Mouse (Mus musculus) midbrain, embryonic 11.5 days (tissue): Measurements from ENCODE around the gene P3h2. TPM values are rescaled to one million over a fixed set of nuclear protein-coding genes. Genes with fewer than 3 reads are reported as not detected.

Source experiments
- ATAC-seq: fragments of 200-750 bp; cut with Nextera tagmentation; 2 replicates; pipeline ENCODE4 v1.8.0; 2017; ENCODE audit warnings: moderate TSS enrichment, moderate library complexity; ENCODE audit not compliant: low FRiP score
- DNase-seq: peaks from one replicate; pipeline ENCODE4 v3.0.0; 2015; ENCODE audit warnings: low spot score; ENCODE audit errors: missing footprints
- H3K27ac ChIP-seq: fragments of 300-500 bp; sonication (generic); 2 replicates; pipeline ENCODE4 v1.5.1; 2014; ENCODE audit warnings: low read depth, low read length
- H3K27me3 ChIP-seq: fragments of 300-500 bp; sonication (generic); 2 replicates; pipeline ENCODE4 v1.6.1; 2014; ENCODE audit warnings: mild to moderate bottlenecking, low read length, moderate library complexity, mixed read lengths; ENCODE audit not compliant: control insufficient read depth, insufficient read depth
- H3K36me3 ChIP-seq: fragments of 300-500 bp; sonication (generic); 2 replicates; pipeline ENCODE4 v1.6.1; 2014; ENCODE audit warnings: mild to moderate bottlenecking, low read length, moderate library complexity, mixed read lengths; ENCODE audit not compliant: control insufficient read depth, insufficient read depth
- H3K4me1 ChIP-seq: fragments of 300-500 bp; sonication (generic); 2 replicates; pipeline ENCODE4 v1.6.1; 2014; ENCODE audit warnings: low read length; ENCODE audit not compliant: control insufficient read depth, insufficient read depth
- H3K4me2 ChIP-seq: fragments of 300-500 bp; sonication (generic); 2 replicates; pipeline ENCODE4 v1.6.1; 2014; ENCODE audit warnings: mild to moderate bottlenecking, moderate library complexity
- H3K4me3 ChIP-seq: fragments of 300-500 bp; sonication (generic); 2 replicates; pipeline ENCODE4 v1.5.1; 2014; ENCODE audit warnings: low read depth, low read length
- H3K9ac ChIP-seq: fragments of 300-500 bp; sonication (generic); 2 replicates; pipeline ENCODE4 v1.6.1; 2014; ENCODE audit warnings: low read length
- H3K9me3 ChIP-seq: fragments of 300-500 bp; sonication (generic); 2 replicates; pipeline ENCODE4 v1.6.1; 2016; ENCODE audit warnings: low read length; ENCODE audit not compliant: control insufficient read depth
- WGBS: fragments of 180-500 bp; shearing (Covaris S2); extraction: QIAGEN DNeasy Blood & Tissue Kit; methylation state at CpG from one replicate; pipeline ENCODE4 v1.1.7; 2014; 5-methylcytosine and 5-hydroxymethylcytosine counted together
- polyA plus RNA-seq: library from polyadenylated mRNA; unstranded; fragments of >200 nt; fragmentation: Nextera tagmentation; extraction: Ambion mirVana; gene quantifications from 2 replicates; pipeline ENCODE4 v1.2.1, GENCODE M21; 2014

Gene P3h2
- polyA plus RNA-seq, 1 experiment from 2014 or later = 2.3 TPM

DNA sequence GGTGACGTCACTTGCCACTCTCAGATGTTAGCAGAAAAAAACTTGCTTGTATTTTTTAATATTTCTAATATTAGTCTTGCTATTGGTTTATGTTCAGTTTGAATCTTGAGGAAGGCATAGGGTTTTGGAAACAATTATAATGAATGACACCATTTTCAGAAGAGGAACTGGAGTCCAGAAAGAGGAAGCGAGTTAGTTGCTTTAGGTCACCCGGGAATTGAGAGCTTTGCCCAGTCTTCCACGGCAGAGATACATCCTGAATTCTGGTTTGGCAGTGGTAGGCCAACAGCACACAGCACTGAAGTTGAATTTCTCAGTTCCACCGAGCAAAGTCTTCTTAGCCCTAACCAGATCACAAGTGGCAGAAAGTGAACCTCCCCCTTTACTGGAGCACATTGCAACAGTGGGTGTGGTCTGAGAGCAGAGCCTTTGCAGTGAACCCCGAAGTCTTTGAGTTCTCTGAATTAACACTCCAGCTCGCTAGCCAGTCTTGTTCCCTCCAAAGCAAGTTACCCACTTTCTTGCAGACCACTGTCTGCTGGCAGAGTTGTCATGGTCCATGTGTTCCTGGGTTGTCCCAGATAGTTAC is 146.8 kb downstream of the P3h2 start:
- H3K4me1 ChIP-seq = no peaks in the 10 kb centered on the region
- no peak overlapping the region for H3K27ac ChIP-seq
- H3K9ac ChIP-seq = no peak overlapping the region
- 81% methylated on average over 7 of the region's 7 CpGs for WGBS
- H3K36me3 ChIP-seq = no peaks in the 10 kb centered on the region; the same call in 1 of the 2 replicates
- no peak for ATAC-seq
- no peak overlapping the region for H3K4me2 ChIP-seq
- DNase-seq = no peak
- no peak overlapping the region for H3K4me3 ChIP-seq
- H3K9me3 ChIP-seq = no peaks in the 10 kb centered on the region
- no peaks in the 10 kb centered on the region for H3K27me3 ChIP-seq

DNA sequence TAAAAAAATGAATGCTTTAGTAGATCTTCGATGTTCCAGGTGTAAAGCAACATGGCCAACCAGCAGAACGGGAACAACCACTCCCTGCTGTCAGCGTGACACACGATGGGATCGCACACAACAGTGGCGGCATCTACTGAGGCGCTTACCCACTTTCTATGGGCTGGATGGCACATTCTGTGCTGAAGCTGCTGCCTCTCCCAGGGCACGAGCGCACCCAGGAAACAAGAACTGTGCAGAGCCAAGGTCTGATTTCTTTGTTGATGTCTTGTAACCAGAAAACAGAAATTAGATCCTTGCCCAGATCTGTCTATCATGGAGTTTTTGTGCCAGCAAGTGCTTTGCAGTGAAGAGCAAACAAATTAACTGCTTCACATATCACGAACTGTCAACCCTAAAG is 147.4 kb downstream of the P3h2 start:
- 95% methylated on average over 10 of the region's 10 CpGs for WGBS
- Histone ChIP-seq H3K27ac (no peak overlapping the region), H3K4me2 (no peak overlapping the region), H3K36me3 (no peaks in the 10 kb centered on the region; the same call in 1 of the 2 replicates), H3K9me3 (no peaks in the 10 kb centered on the region), H3K4me1 (no peaks in the 10 kb centered on the region), H3K27me3 (no peaks in the 10 kb centered on the region), H3K4me3 (no peak overlapping the region), H3K9ac (no peak overlapping the region)
- ATAC-seq (no peak), DNase-seq (no peak)

GRCm38 (mm10) chr16:25956831-25957230 is 148.8 kb downstream of the P3h2 start:
- Histone ChIP-seq H3K36me3 (no peaks in the 10 kb centered on the region; the same call in 1 of the 2 replicates), H3K9ac (no peak overlapping the region), H3K9me3 (no peaks in the 10 kb centered on the region), H3K27ac (no peak overlapping the region), H3K4me1 (no peaks in the 10 kb centered on the region), H3K27me3 (no peaks in the 10 kb centered on the region), H3K4me3 (no peak overlapping the region), H3K4me2 (no peak overlapping the region)
- DNase-seq (no peak), ATAC-seq (no peak)
- 92% methylated on average over 6 of the region's 6 CpGs for WGBS

DNA sequence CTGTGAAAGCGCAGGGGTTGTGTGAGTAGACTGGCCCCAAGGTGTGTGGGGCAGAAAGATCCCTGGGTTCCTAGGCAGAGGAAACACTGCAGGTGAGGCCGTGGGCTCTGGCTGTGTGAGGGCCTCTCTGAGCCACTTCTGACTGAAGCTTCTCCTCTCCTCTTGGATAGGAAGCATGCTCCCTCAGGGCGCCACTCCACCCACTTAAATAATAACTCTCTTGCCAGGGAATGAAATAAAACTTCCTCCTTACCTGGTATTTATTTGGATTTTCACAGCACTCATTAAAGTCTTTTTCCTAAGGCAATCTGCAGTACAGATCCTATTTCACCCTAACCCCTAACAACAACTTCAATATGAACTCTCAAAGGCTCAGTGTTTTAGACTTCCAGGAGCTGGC is 151.0 kb downstream of the P3h2 start:
- H3K4me3 ChIP-seq = no peak overlapping the region
- H3K4me1 ChIP-seq = no peaks in the 10 kb centered on the region
- no peak overlapping the region for H3K9ac ChIP-seq
- H3K36me3 ChIP-seq = no peaks in the 10 kb centered on the region; the same call in 1 of the 2 replicates
- DNase-seq (no peak), ATAC-seq (no peak)
- no peaks in the 10 kb centered on the region for H3K27me3 ChIP-seq
- no peak overlapping the region for H3K27ac ChIP-seq
- no peak overlapping the region for H3K4me2 ChIP-seq
- H3K9me3 ChIP-seq = no peaks in the 10 kb centered on the region
- WGBS = 92% methylated on average over 3 of the region's 3 CpGs

DNA sequence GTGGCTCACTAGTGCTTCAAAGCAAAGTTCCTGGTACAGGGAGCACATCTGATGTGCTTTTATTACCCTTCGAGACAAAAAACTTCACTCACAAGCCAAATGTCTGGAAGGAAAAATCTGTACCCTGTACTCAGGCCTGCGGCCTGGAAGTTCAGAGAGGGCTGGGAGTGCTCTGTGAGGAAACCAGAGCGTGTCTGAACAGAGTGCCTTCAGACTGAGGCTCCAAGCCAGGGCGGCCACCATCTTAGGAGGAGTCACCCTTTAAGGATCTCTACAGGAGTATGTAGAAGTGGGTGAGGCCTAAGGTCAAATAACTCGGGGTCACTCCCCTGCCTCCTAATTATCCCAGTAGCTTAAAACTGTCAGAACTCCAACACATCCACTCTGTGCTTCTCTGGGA is 152.2 kb downstream of the P3h2 start:
- no peak for ATAC-seq
- no peak overlapping the region for H3K4me3 ChIP-seq
- no peak for DNase-seq
- H3K9ac ChIP-seq = no peak overlapping the region
- no peaks in the 10 kb centered on the region for H3K4me1 ChIP-seq
- no peak overlapping the region for H3K4me2 ChIP-seq
- 82% methylated on average over 5 of the region's 5 CpGs for WGBS
- no peaks in the 10 kb centered on the region for H3K27me3 ChIP-seq
- no peaks in the 10 kb centered on the region for H3K36me3 ChIP-seq
- no peaks in the 10 kb centered on the region for H3K9me3 ChIP-seq
- H3K27ac ChIP-seq = no peak overlapping the region

DNA sequence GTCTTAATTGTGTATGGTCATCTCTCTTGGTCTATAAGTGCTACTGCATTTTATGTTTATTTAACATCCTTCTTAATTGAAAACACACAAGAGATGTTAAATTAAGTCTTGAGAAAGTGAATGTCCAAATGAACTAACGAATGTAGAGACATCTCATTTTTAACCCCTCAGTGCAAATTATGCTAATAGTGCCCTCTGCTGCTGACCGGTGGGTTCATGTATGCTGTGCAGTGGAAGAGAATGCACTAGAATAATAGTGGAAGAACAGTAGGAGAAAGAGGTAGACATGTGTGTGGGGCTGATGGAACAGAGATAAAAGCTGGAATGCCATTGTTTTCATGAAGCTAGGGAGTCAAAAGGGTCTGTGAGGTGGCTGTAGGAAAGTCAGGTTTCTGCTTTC is 153.6 kb downstream of the P3h2 start:
- Histone ChIP-seq H3K9me3 (no peaks in the 10 kb centered on the region), H3K4me1 (no peaks in the 10 kb centered on the region), H3K4me2 (no peak overlapping the region), H3K4me3 (no peak overlapping the region), H3K36me3 (no peaks in the 10 kb centered on the region), H3K27me3 (no peaks in the 10 kb centered on the region), H3K27ac (no peak overlapping the region), H3K9ac (no peak overlapping the region)
- DNase-seq = no peak
- WGBS = 68% methylated on average over 2 of the region's 2 CpGs
- ATAC-seq = no peak

DNA sequence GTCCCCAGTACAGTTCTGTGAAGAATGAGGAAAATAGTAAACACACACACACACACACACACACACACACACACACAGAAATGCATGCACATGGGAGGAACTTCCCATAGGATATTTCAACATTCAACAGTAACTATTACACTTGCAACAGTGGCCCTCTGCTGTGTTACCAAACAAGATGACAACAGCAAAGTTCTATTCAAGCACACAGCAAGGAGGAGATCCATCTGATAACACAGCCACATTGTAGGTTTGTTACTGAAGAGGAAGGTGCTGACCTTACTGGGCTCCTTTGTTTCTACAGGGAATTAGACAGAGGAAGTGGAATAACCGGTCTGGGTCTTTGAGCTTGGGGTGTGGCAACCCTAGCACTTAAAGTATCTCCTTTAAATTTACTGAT is 157.5 kb downstream of the P3h2 start:
- no peak overlapping the region for H3K4me3 ChIP-seq

GRCm38 (mm10) chr16:25945151-25945955 is 160.2 kb downstream of the P3h2 start:
- no peak overlapping the region for H3K27ac ChIP-seq
- ATAC-seq (no peak), DNase-seq (no peak)
- H3K36me3 ChIP-seq = no peaks in the 10 kb centered on the region
- H3K4me2 ChIP-seq = no peak overlapping the region
- no peak overlapping the region for H3K9ac ChIP-seq
- WGBS = 80% methylated on average over 12 of the region's 12 CpGs
- H3K4me3 ChIP-seq = no peak overlapping the region
- H3K4me1 ChIP-seq = no peaks in the 10 kb centered on the region
- no peaks in the 10 kb centered on the region for H3K27me3 ChIP-seq
- H3K9me3 ChIP-seq = no peaks in the 10 kb centered on the region

More for the DNA sequence above, 157.5 kb downstream of the P3h2 start:
- no peaks in the 10 kb centered on the region for H3K4me1 ChIP-seq
- no peaks in the 10 kb centered on the region for H3K36me3 ChIP-seq
- no peak overlapping the region for H3K27ac ChIP-seq
- no peaks in the 10 kb centered on the region for H3K9me3 ChIP-seq
- no peaks in the 10 kb centered on the region for H3K27me3 ChIP-seq
- ATAC-seq = no peak
- 52% methylated on average over 1 of the region's 1 CpGs for WGBS
- no peak for DNase-seq
- H3K4me2 ChIP-seq = no peak overlapping the region
- H3K9ac ChIP-seq = no peak overlapping the region

DNA sequence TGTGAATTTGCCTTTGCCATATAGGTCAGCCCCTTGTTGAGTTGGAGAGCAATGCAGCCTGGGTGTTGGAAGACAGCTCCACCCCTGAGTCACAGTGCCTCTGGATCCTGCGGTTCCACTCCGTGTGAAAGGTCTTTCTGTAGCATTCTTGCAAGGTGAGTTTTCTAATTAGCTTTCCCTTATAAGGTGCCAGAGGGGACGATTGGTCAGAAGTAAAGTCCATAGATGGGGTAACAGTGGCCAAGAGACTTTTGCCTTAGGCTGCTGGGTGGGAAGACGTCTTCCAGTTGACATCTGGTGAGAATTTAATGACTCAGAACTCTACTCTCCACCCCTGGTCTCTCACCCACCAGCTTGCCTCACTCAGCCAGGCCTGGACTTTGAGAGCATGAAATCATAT is 163.3 kb downstream of the P3h2 start:
- H3K27me3 ChIP-seq = no peaks in the 10 kb centered on the region
- H3K27ac ChIP-seq = no peak overlapping the region
- H3K4me2 ChIP-seq = no peak overlapping the region
- H3K4me1 ChIP-seq = no peaks in the 10 kb centered on the region
- DNase-seq = no peak
- H3K36me3 ChIP-seq = no peaks in the 10 kb centered on the region
- no peak overlapping the region for H3K9ac ChIP-seq
- 69% methylated on average over 4 of the region's 4 CpGs for WGBS
- no peak for ATAC-seq
- H3K9me3 ChIP-seq = no peaks in the 10 kb centered on the region
- H3K4me3 ChIP-seq = no peak overlapping the region
